Mouse (Mus musculus) spleen, postnatal 10 days (tissue): ENCODE results near the gene Kncn.

ENCODE experiments used
- DNase-seq, 2 experiments: peaks; one replicate each; pipeline ENCODE4 v3.0.0; 2021 to 2022; ENCODE audit warnings: low spot score in 2 of 2

Gene Kncn

DNA sequence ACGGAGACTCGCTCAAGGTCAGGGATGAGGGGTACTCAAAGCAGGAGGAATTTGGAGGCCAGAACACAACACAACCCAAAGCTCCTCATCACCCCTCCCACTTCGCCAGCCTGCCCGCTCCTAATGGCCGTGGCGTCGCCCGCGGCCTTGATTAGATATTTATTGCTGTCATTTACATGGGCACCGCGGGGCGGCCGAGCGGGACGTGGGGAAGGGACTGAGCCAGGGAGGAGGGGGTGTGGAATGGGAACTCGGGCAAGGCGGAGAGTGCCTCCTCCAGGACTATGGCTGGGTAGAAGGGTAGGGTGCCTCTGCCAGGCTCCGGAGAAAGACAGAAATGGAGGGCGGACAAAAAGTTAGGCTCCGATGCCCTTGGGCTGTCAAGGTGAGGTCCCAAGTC lies 52.4 kb downstream of the Kncn start:
- DNase-seq: no peak

DNA sequence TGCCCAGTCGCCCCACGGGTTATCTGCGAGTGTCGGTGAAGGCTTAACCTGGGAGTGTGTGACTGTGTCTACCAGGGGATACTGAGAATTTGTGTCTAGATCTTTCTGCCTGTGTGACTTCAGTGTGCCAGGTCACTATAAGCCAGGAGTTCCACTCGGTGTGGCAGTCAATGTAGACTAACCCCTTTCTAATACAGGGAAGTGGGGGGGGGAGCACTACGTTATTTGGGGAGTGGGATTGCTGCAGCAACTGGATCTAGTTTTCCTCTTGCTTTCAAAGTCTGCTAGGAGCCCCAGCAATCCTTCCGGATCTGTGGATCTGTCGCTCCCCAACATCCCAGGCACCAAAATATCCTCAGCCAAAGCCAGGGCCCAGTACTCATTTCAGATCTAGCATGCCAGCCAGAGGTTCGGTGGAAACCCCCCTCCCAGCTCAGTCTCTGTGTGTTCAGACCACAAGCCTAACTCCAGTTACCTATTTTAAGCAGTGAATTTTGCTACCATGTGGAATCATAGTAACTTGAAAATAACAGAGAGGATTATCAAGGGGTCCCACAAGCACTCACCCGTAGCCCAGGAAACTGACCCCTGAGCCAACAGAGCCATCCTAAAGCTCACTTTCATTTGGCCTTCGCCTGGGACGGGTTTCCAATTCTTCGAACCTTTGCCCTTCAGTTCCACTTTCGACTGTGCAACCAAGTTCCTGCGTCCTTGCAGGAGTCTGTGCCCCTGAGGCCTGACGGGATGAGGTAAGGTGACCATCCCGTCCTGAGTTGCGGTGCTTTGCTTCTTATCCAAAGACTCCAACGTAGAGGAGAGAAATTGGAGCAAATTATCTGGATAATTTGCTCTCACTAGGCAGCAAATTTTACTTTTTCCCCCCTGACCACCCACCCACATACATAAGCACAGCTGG lies 53.1 kb downstream of the Kncn start:
- no peak for DNase-seq

DNA sequence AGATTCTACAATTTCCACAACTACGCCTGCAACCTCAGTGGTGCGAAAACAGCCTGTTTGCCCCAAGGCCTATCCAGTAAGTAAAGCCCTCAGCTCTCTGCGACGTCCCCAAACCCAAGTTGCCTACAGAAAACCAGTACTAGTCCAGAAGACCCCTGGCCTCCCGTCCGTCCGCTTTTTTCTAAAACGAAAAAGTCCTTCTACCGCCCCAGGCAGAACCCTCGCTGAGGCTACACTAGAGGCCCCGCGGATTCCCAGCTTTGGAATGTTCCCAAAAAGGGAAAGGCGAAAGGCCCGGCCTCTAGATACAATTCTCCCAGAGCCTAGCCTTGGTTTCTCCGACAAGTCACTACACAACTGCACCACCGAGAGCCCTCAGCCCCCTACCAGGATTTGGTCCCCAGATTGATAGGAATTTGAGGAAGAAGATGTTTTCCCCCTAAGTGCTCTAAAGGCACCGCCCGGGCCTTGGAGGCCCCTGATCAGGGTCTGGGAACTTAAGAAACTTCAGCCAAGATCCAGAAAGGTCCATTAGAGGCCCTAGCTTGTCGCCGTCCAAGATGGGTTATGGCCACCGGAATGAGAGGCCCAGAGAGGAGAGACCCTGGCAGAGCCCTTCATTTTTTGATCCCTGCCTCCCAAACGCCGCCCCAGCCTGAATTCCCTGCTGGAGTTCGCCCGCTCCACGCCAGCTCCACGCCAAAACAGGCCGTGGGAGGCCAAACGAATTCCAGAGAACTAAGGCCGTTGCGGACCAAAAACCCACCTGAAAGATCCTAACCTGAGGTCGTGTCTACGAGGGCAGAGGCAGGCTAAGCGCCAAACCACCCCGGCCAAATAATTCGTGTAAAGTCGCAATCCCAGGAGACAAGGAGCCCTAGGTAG lies 54.3 kb downstream of the Kncn start:
- DNase-seq: no peak
